Mouse (Mus musculus) embryonic facial prominence, embryonic 13.5 days (tissue): ENCODE measurements around the gene Tmem235. TPM values are rescaled to one million over a fixed set of nuclear protein-coding genes. Genes with fewer than 3 reads are reported as not detected.

Source experiments
- ATAC-seq: fragments of 200-750 bp; cut with Nextera tagmentation; 2 replicates; pipeline ENCODE4 v1.8.0; 2017; ENCODE audit warnings: low read depth; ENCODE audit not compliant: insufficient number of reproducible peaks, insufficient read depth, low FRiP score, low TSS enrichment
- H3K27ac ChIP-seq: fragments of 300-500 bp; sonication (generic); 2 replicates; pipeline ENCODE4 v1.5.1; 2015; ENCODE audit warnings: moderate library complexity, mild to moderate bottlenecking, inconsistent platforms
- H3K27me3 ChIP-seq: fragments of 300-500 bp; sonication (generic); 2 replicates; pipeline ENCODE4 v1.6.1; 2015; ENCODE audit warnings: mild to moderate bottlenecking, inconsistent platforms
- H3K36me3 ChIP-seq: fragments of 300-500 bp; sonication (generic); 2 replicates; pipeline ENCODE4 v1.6.1; 2015; ENCODE audit warnings: mild to moderate bottlenecking, inconsistent platforms
- H3K4me1 ChIP-seq: fragments of 300-500 bp; sonication (generic); 2 replicates; pipeline ENCODE4 v1.6.1; 2015; ENCODE audit warnings: inconsistent platforms
- H3K4me2 ChIP-seq: fragments of 300-500 bp; sonication (generic); 2 replicates; pipeline ENCODE4 v1.6.1; 2015; ENCODE audit warnings: moderate library complexity, mild to moderate bottlenecking, inconsistent platforms
- H3K4me3 ChIP-seq: fragments of 300-500 bp; sonication (generic); 2 replicates; pipeline ENCODE4 v1.5.1; 2015; ENCODE audit warnings: mild to moderate bottlenecking, inconsistent platforms
- H3K9ac ChIP-seq: fragments of 300-500 bp; sonication (generic); 2 replicates; pipeline ENCODE4 v1.6.1; 2015; ENCODE audit warnings: mild to moderate bottlenecking, inconsistent platforms
- H3K9me3 ChIP-seq: fragments of 300-500 bp; sonication (generic); 2 replicates; pipeline ENCODE4 v1.6.1; 2016; ENCODE audit warnings: inconsistent platforms
- WGBS: fragments of 180-500 bp; shearing (Covaris S2); methylation state at CpG from one replicate; pipeline ENCODE4 v1.1.7; 2015; ENCODE audit warnings: mixed read lengths; 5-methylcytosine and 5-hydroxymethylcytosine counted together
- polyA plus RNA-seq: library from polyadenylated mRNA; unstranded; fragments of >200 nt; fragmentation: Nextera tagmentation; extraction: Ambion mirVana; gene quantifications from 2 replicates; pipeline ENCODE4 v1.2.1, GENCODE M21; 2015

Tmem235 gene
- polyA plus RNA-seq, 1 experiment from 2014 or later: not detected

- Histone ChIP-seq H3K4me2 (no peak overlapping the region), H3K4me3 (no peak overlapping the region), H3K36me3 (no peaks in the 10 kb centered on the region), H3K9ac (0 out of 2 replicates have a peak overlapping the region, but pooled peaks have one; percentile 11), H3K4me1 (peaks cover 39% of the 10 kb centered on the region), H3K27ac (0 out of 2 replicates have a peak overlapping the region, but pooled peaks have one; percentile 28), H3K9me3 (no peaks in the 10 kb centered on the region), H3K27me3 (0 out of 2 replicates have a peak, but pooled peaks cover 4% of the 10 kb centered on the region)
- WGBS: 92% methylated on average over 1 of the region's 1 CpGs
- no peak for ATAC-seq
Observed at GRCm38 (mm10) chr11:117882208-117882607, 21.7 kb downstream of the Tmem235 start.

GRCm38 (mm10) chr11:117886000-117886399, 25.4 kb downstream of the Tmem235 start:
- Histone ChIP-seq H3K4me2 (no peak overlapping the region), H3K36me3 (no peaks in the 10 kb centered on the region), H3K4me3 (no peak overlapping the region), H3K9ac (no peak overlapping the region), H3K4me1 (peaks cover 54% of the 10 kb centered on the region), H3K27ac (no peak overlapping the region), H3K27me3 (peaks cover 33% of the 10 kb centered on the region), H3K9me3 (no peaks in the 10 kb centered on the region)
- WGBS: 52% methylated on average over 5 of the region's 5 CpGs
- no peak for ATAC-seq

- Histone ChIP-seq H3K27me3 (peaks cover 47% of the 10 kb centered on the region), H3K36me3 (no peaks in the 10 kb centered on the region), H3K4me1 (peaks cover 40% of the 10 kb centered on the region), H3K9me3 (no peaks in the 10 kb centered on the region), H3K27ac (no peak overlapping the region), H3K4me3 (peak overlapping the region; percentile 34), H3K4me2 (peak overlapping the region; percentile 65), H3K9ac (peak overlapping the region; percentile 60; the same call in 1 of the 2 replicates)
- 12% methylated on average over 20 of the region's 20 CpGs for WGBS
- no peak for ATAC-seq
Observed at GRCm38 (mm10) chr11:117888168-117888852, 27.8 kb downstream of the Tmem235 start.

- WGBS: 3% methylated on average over 33 of the region's 33 CpGs
Observed at GRCm38 (mm10) chr11:117888853-117889822, 28.6 kb downstream of the Tmem235 start.

GRCm38 (mm10) chr11:117889887-117890340, 29.4 kb downstream of the Tmem235 start:
- Histone ChIP-seq H3K4me1 (peaks cover 38% of the 10 kb centered on the region), H3K27ac (peak overlapping the region; percentile 71), H3K4me2 (peak overlapping the region; percentile 65), H3K4me3 (peak overlapping the region; percentile 34), H3K27me3 (peaks cover 47% of the 10 kb centered on the region), H3K9me3 (no peaks in the 10 kb centered on the region), H3K9ac (peak overlapping the region; percentile 60), H3K36me3 (no peaks in the 10 kb centered on the region)
- ATAC-seq: no peak
- WGBS: 6% methylated on average over 11 of the region's 11 CpGs

More at GRCm38 (mm10) chr11:117888853-117889822, 28.6 kb downstream of the Tmem235 start:
- Histone ChIP-seq H3K27ac (peak overlapping the region; percentile 71), H3K4me1 (peaks cover 35% of the 10 kb centered on the region), H3K9ac (peak overlapping the region; percentile 60), H3K4me3 (peak overlapping the region; percentile 34), H3K27me3 (peaks cover 47% of the 10 kb centered on the region), H3K4me2 (peak overlapping the region; percentile 65), H3K9me3 (no peaks in the 10 kb centered on the region), H3K36me3 (no peaks in the 10 kb centered on the region)
- ATAC-seq: no peak

GRCm38 (mm10) chr11:117890519-117891282, 30.1 kb downstream of the Tmem235 start:
- H3K9me3 ChIP-seq: no peaks in the 10 kb centered on the region
- WGBS: 25% methylated on average over 13 of the region's 13 CpGs
- H3K27ac ChIP-seq: no peak overlapping the region
- H3K4me1 ChIP-seq: peaks cover 38% of the 10 kb centered on the region
- H3K4me3 ChIP-seq: no peak overlapping the region
- no peak; the same call in 1 of the 2 replicates for ATAC-seq
- no peaks in the 10 kb centered on the region for H3K36me3 ChIP-seq
- peak overlapping the region; percentile 65 for H3K4me2 ChIP-seq
- peak overlapping the region; percentile 60; the same call in 1 of the 2 replicates for H3K9ac ChIP-seq
- peaks cover 47% of the 10 kb centered on the region for H3K27me3 ChIP-seq

- Histone ChIP-seq H3K4me2 (no peak overlapping the region), H3K4me1 (peaks cover 38% of the 10 kb centered on the region), H3K27me3 (peaks cover 47% of the 10 kb centered on the region), H3K9ac (no peak overlapping the region), H3K4me3 (no peak overlapping the region), H3K27ac (no peak overlapping the region), H3K9me3 (no peaks in the 10 kb centered on the region), H3K36me3 (no peaks in the 10 kb centered on the region)
- WGBS: 90% methylated on average over 19 of the region's 19 CpGs
- no peak for ATAC-seq
Observed at GRCm38 (mm10) chr11:117891581-117892175, 31.1 kb downstream of the Tmem235 start.

GRCm38 (mm10) chr11:117892199-117892598, 31.6 kb downstream of the Tmem235 start:
- no peak overlapping the region for H3K4me2 ChIP-seq
- no peak overlapping the region for H3K27ac ChIP-seq
- H3K9ac ChIP-seq: no peak overlapping the region
- no peaks in the 10 kb centered on the region for H3K9me3 ChIP-seq
- H3K27me3 ChIP-seq: peaks cover 47% of the 10 kb centered on the region
- peaks cover 38% of the 10 kb centered on the region for H3K4me1 ChIP-seq
- H3K4me3 ChIP-seq: no peak overlapping the region
- 53% methylated on average over 6 of the region's 6 CpGs for WGBS
- no peak for ATAC-seq
- no peaks in the 10 kb centered on the region for H3K36me3 ChIP-seq

GRCm38 (mm10) chr11:117894676-117895075, 34.1 kb downstream of the Tmem235 start:
- H3K4me2 ChIP-seq: no peak overlapping the region
- 60% methylated on average over 10 of the region's 10 CpGs for WGBS
- peaks cover 27% of the 10 kb centered on the region for H3K27me3 ChIP-seq
- H3K27ac ChIP-seq: no peak overlapping the region
- no peak for ATAC-seq
- H3K9ac ChIP-seq: no peak overlapping the region
- H3K36me3 ChIP-seq: no peaks in the 10 kb centered on the region
- no peak overlapping the region for H3K4me3 ChIP-seq
- no peaks in the 10 kb centered on the region for H3K9me3 ChIP-seq
- peaks cover 19% of the 10 kb centered on the region for H3K4me1 ChIP-seq

- no peak overlapping the region for H3K27ac ChIP-seq
- no peaks in the 10 kb centered on the region for H3K9me3 ChIP-seq
- peaks cover 9% of the 10 kb centered on the region; the same call in 1 of the 2 replicates for H3K27me3 ChIP-seq
- no peaks in the 10 kb centered on the region for H3K36me3 ChIP-seq
- H3K4me2 ChIP-seq: no peak overlapping the region
- peaks cover 4% of the 10 kb centered on the region; the same call in 1 of the 2 replicates for H3K4me1 ChIP-seq
- H3K4me3 ChIP-seq: no peak overlapping the region
- ATAC-seq: no peak
- H3K9ac ChIP-seq: no peak overlapping the region
- 47% methylated on average over 2 of the region's 2 CpGs for WGBS
Observed at GRCm38 (mm10) chr11:117896533-117896932, 36.0 kb downstream of the Tmem235 start.
